Mouse (Mus musculus) lung, postnatal 0 days (tissue): ENCODE measurements around the gene Lamtor2.

Experiments used
- CTCF ChIP-seq: IDR thresholded peaks from 2 replicates; pipeline ENCODE4 v1.5.1; 2016; ENCODE audit warnings: antibody characterized with exemption, mild to moderate bottlenecking
- EP300 ChIP-seq: IDR thresholded peaks from 2 replicates; pipeline ENCODE4 v1.6.1; 2016; ENCODE audit warnings: antibody characterized with exemption, mild to moderate bottlenecking, control low read depth

- TF ChIP-seq CTCF (no peak), EP300 (peak; percentile 91)
These were observed 41.2 kb upstream of the Lamtor2 start for GRCm38 (mm10) chr3:88593893-88594580.
